Mouse (Mus musculus) heart, postnatal 0 days (tissue): ENCODE measurements around the gene Itgb1bp2. TPM values are rescaled to one million over a fixed set of nuclear protein-coding genes. Genes with fewer than 3 reads are reported as not detected.
A peak's percentile ranks its signal among the peaks of the same experiment; 100 is the strongest.

Experiments
- ATAC-seq: fragments of 200-750 bp; cut with Nextera tagmentation; 2 replicates; pipeline ENCODE4 v1.8.0; 2017; ENCODE audit warnings: low read depth, moderate number of reproducible peaks, moderate library complexity; ENCODE audit not compliant: insufficient read depth
- DNase-seq: peaks from one replicate; pipeline ENCODE4 v3.0.0-alpha.2; 2016; ENCODE audit warnings: low spot score
- H3K27ac ChIP-seq: fragments of 300-500 bp; sonication (generic); 2 replicates; pipeline ENCODE4 v1.5.1; 2014; ENCODE audit warnings: low read depth, mild to moderate bottlenecking
- H3K27me3 ChIP-seq: fragments of 300-500 bp; sonication (generic); 2 replicates; pipeline ENCODE4 v1.6.1; 2014; ENCODE audit warnings: low read length, mixed read lengths; ENCODE audit not compliant: control insufficient read depth, insufficient read depth
- H3K36me3 ChIP-seq: fragments of 300-500 bp; sonication (generic); replicated peaks from 2 replicates; pipeline ENCODE4 v1.6.1; 2014; ENCODE audit warnings: low read length, mixed read lengths; ENCODE audit not compliant: control insufficient read depth, insufficient read depth
- H3K4me1 ChIP-seq: fragments of 300-500 bp; sonication (generic); 2 replicates; pipeline ENCODE4 v1.6.1; 2014; ENCODE audit warnings: antibody characterized with exemption; ENCODE audit not compliant: control insufficient read depth, insufficient read depth
- H3K4me2 ChIP-seq: fragments of 300-500 bp; sonication (generic); 2 replicates; pipeline ENCODE4 v1.6.1; 2014; ENCODE audit warnings: low read depth, mild to moderate bottlenecking, low read length, moderate library complexity
- H3K4me3 ChIP-seq: fragments of 300-500 bp; sonication (generic); 2 replicates; pipeline ENCODE4 v1.5.1; 2014; ENCODE audit warnings: low read depth, low read length
- H3K9ac ChIP-seq: fragments of 300-500 bp; sonication (generic); replicated peaks from 2 replicates; pipeline ENCODE4 v1.6.1; 2014; ENCODE audit warnings: low read depth, low read length, mixed read lengths
- H3K9me3 ChIP-seq: fragments of 300-500 bp; sonication (generic); replicated peaks from 2 replicates; pipeline ENCODE4 v1.6.1; 2016; ENCODE audit warnings: low read length; ENCODE audit not compliant: control insufficient read depth
- CTCF ChIP-seq: IDR thresholded peaks from 2 replicates; pipeline ENCODE4 v1.5.1; 2016; ENCODE audit warnings: antibody characterized with exemption, control low read depth, low read depth
- EP300 ChIP-seq: IDR thresholded peaks from 2 replicates; pipeline ENCODE4 v1.6.1; 2016; ENCODE audit warnings: antibody characterized with exemption, low read depth
- WGBS: fragments of 180-500 bp; shearing (Covaris S2); extraction: QIAGEN DNeasy Blood & Tissue Kit; methylation state at CpG from one replicate; pipeline ENCODE4 v1.1.7; 2014; 5-methylcytosine and 5-hydroxymethylcytosine counted together
- polyA plus RNA-seq: library from polyadenylated mRNA; unstranded; fragments of >200 nt; fragmentation: Nextera tagmentation; extraction: Ambion mirVana; gene quantifications from 2 replicates; pipeline ENCODE4 v1.2.1, GENCODE M21; 2015
- total RNA-seq: library from RNA; depleted of rRNA; stranded (reverse); fragments of >200 nt; gene quantifications from 2 replicates; pipeline ENCODE4 v1.2.3, GENCODE M21; 2014; ENCODE audit warnings: low replicate concordance

The Itgb1bp2 gene
- total and polyA plus RNA-seq, 2 experiments from 2014 or later, result 170 to 192 TPM

DNA sequence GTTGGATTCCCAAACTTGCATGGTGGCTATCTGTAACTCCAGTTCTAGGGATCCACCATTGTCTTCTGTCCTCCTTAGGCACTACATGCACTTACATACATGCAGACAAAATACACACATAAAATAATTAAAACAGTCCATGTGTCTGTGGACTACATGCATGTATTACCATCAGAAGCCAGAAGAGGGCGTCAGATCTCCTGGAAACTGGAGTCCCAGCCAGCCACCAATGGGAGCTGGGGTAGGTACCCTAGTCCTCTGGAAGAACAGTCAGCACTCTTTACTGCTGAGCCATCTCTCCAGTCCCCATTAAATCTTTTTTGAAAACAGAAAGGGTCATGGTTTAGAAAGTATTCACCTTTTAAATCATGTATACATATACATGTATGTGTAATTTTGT, 21.1 kb upstream of the Itgb1bp2 start:
- DNase-seq, result no peak
- H3K9ac ChIP-seq, result no peak overlapping the region
- ATAC-seq, result no peak

GRCm38 (mm10) chrX:101428785-101429141, 20.1 kb upstream of the Itgb1bp2 start:
- no peak for ATAC-seq
- peak overlapping the region; percentile 93 for H3K27ac ChIP-seq
- no peaks in the 10 kb centered on the region for H3K4me1 ChIP-seq
- no peak for DNase-seq
- peak overlapping the region; percentile 72 for H3K4me3 ChIP-seq
- 0 out of 2 replicates have a peak overlapping the region, but pooled peaks have one; percentile 16 for H3K9ac ChIP-seq
- no peak for TF ChIP-seq EP300
- TF ChIP-seq CTCF, result no peak
- no peaks in the 10 kb centered on the region for H3K36me3 ChIP-seq
- H3K9me3 ChIP-seq, result no peaks in the 10 kb centered on the region
- H3K4me2 ChIP-seq, result peak overlapping the region; percentile 45
- H3K27me3 ChIP-seq, result no peaks in the 10 kb centered on the region
- WGBS, result 30% methylated on average over 7 of the region's 7 CpGs

More for the DNA sequence above, 21.1 kb upstream of the Itgb1bp2 start:
- WGBS, result 7% methylated on average over 1 of the region's 1 CpGs
- Histone ChIP-seq H3K4me1 (no peaks in the 10 kb centered on the region), H3K9me3 (no peaks in the 10 kb centered on the region), H3K4me2 (no peak overlapping the region), H3K36me3 (no peaks in the 10 kb centered on the region), H3K27me3 (no peaks in the 10 kb centered on the region), H3K4me3 (no peak overlapping the region), H3K27ac (no peak overlapping the region)
- TF ChIP-seq CTCF, result peak; percentile 29
- TF ChIP-seq EP300, result no peak

DNA sequence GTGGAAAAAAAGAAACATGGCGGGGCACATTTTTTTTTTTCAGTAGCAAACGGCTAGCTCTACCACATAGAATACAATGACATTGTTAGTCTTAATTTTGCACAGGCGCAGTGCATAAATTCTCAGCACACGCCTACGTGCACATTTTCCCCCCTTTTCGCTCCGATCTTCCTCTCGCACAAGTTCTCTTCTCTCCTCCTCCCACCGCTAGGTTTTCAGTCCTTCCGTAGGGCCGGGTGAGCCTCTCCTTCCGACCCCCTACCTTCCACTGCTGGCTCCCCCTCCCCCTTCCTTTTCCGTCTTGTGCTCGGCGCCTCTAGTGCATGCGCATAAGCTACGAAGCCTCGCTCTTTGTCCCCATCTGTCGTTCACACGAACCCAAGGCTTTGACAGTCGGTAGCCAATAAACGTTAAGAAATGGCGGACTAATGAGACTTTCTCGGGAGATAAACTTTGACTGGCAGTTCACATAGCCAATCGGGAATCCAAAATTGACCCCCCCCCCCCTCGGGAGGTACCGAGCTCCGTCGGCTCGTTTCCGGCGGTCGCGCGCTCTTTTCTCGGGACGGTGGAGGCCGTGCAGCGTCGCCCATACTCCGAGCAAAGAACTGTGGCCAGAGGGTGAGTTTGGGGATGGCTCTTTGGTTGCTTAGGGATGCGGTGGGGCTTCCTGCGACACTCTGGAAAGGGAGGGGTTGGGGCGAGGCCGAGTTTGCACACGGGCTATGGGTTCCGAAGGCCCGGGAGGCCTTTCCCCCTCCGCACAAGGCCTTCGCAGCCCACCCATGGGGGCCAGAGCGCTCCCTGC, 19.5 kb upstream of the Itgb1bp2 start, which contains the start of gene Nono:
Gene Nono (plus strand): TSS at position 177 of the 808 bp plus-strand sequence.
- 20% methylated on average over 51 of the region's 51 CpGs for WGBS
- ATAC-seq, result peak; percentile 95

GRCm38 (mm10) chrX:101429976-101430375, 18.9 kb upstream of the Itgb1bp2 start:
- Histone ChIP-seq H3K4me2 (peak overlapping the region; percentile 65), H3K4me1 (no peaks in the 10 kb centered on the region), H3K4me3 (peak overlapping the region; percentile 72), H3K36me3 (no peaks in the 10 kb centered on the region), H3K9me3 (no peaks in the 10 kb centered on the region), H3K27me3 (no peaks in the 10 kb centered on the region), H3K9ac (peak overlapping the region; percentile 84), H3K27ac (peak overlapping the region; percentile 96)
- ATAC-seq (peak; percentile 39; the same call in 1 of the 2 replicates), DNase-seq (no peak)
- WGBS, result 22% methylated on average over 14 of the region's 14 CpGs
- TF ChIP-seq EP300 (no peak), CTCF (no peak)

More for the DNA sequence above, 19.5 kb upstream of the Itgb1bp2 start, which contains the start of gene Nono:
- peak within 1 kb of the TSS; percentile 72 for H3K4me3 ChIP-seq
- H3K9me3 ChIP-seq, result no peaks in the 10 kb centered on the region
- H3K27me3 ChIP-seq, result no peaks in the 10 kb centered on the region
- TF ChIP-seq EP300 (no peak), CTCF (peak; percentile 24; the same call in 1 of the 2 replicates)
- DNase-seq, result peak; percentile 95
- H3K27ac ChIP-seq, result peak within 1 kb of the TSS; percentile 96
- H3K9ac ChIP-seq, result peak within 1 kb of the TSS; percentile 84
- H3K4me1 ChIP-seq, result no peaks in the 10 kb centered on the region
- peak within 1 kb of the TSS; percentile 65 for H3K4me2 ChIP-seq
- no peaks in the 10 kb centered on the region for H3K36me3 ChIP-seq

GRCm38 (mm10) chrX:101451147-101451546, 2.3 kb downstream of the Itgb1bp2 start:
- Histone ChIP-seq H3K4me1 (no peaks in the 10 kb centered on the region), H3K4me2 (no peak overlapping the region), H3K27me3 (no peaks in the 10 kb centered on the region), H3K9ac (no peak overlapping the region), H3K9me3 (no peaks in the 10 kb centered on the region), H3K36me3 (peaks cover 17% of the 10 kb centered on the region), H3K27ac (no peak overlapping the region), H3K4me3 (no peak overlapping the region)
- ATAC-seq (no peak), DNase-seq (no peak)
- TF ChIP-seq EP300 (no peak), CTCF (no peak)
- WGBS, result 57% methylated on average over 1 of the region's 1 CpGs

DNA sequence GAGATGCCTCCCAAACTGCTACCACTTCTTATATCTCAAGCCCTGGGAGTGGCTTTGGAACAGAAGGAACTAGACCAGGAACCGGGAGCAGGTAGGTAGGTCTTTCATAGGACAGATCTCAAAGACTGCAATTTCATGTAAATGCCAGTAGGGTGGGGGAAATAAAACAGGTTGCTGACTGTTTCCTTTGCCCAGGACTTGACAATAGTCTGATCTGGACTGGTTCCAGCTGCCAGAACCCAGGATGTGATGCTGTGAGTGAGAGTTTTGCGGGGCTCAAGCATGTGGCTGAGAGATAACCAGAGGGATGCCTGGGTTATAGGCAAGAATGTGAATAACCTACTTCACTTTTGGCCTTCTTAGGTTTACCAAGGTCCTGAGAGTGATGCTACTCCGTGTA, 2.7 kb downstream of the Itgb1bp2 start:
- Histone ChIP-seq H3K27me3 (no peaks in the 10 kb centered on the region), H3K9ac (no peak overlapping the region), H3K9me3 (no peaks in the 10 kb centered on the region), H3K4me2 (no peak overlapping the region), H3K36me3 (peaks cover 13% of the 10 kb centered on the region), H3K4me1 (no peaks in the 10 kb centered on the region), H3K27ac (no peak overlapping the region), H3K4me3 (no peak overlapping the region)
- TF ChIP-seq EP300 (no peak), CTCF (no peak)
- no peak for ATAC-seq
- 74% methylated on average over 3 of the region's 3 CpGs for WGBS
- DNase-seq, result no peak
